Mouse (Mus musculus) embryonic facial prominence, embryonic 12.5 days (tissue): ENCODE data around the gene Ggt6. TPM values are rescaled to one million over a fixed set of nuclear protein-coding genes. Genes with fewer than 3 reads are reported as not detected.

Experiments
- ATAC-seq: fragments of 200-750 bp; cut with Nextera tagmentation; 2 replicates; pipeline ENCODE4 v1.8.0; 2017; ENCODE audit not compliant: insufficient number of reproducible peaks, insufficient read depth, low FRiP score, low TSS enrichment
- H3K27ac ChIP-seq: fragments of 300-500 bp; sonication (generic); 2 replicates; pipeline ENCODE4 v1.5.1; 2016; ENCODE audit warnings: mild to moderate bottlenecking
- H3K27me3 ChIP-seq: fragments of 300-500 bp; sonication (generic); 2 replicates; pipeline ENCODE4 v1.6.1; 2016; ENCODE audit warnings: mild to moderate bottlenecking, moderate library complexity
- H3K36me3 ChIP-seq: fragments of 300-500 bp; sonication (generic); 2 replicates; pipeline ENCODE4 v1.6.1; 2016; ENCODE audit warnings: mild to moderate bottlenecking
- H3K4me1 ChIP-seq: fragments of 300-500 bp; sonication (generic); 2 replicates; pipeline ENCODE4 v1.6.1; 2016
- H3K4me2 ChIP-seq: fragments of 300-500 bp; sonication (generic); replicated peaks from 2 replicates; pipeline ENCODE4 v1.6.1; 2016; ENCODE audit warnings: mild to moderate bottlenecking, moderate library complexity
- H3K4me3 ChIP-seq: fragments of 300-500 bp; sonication (generic); 2 replicates; pipeline ENCODE4 v1.5.1; 2016; ENCODE audit warnings: mild to moderate bottlenecking
- H3K9ac ChIP-seq: fragments of 300-500 bp; sonication (generic); 2 replicates; pipeline ENCODE4 v1.6.1; 2016; ENCODE audit warnings: mild to moderate bottlenecking, moderate library complexity
- H3K9me3 ChIP-seq: fragments of 300-500 bp; sonication (generic); 2 replicates; pipeline ENCODE4 v1.6.1; 2016; ENCODE audit warnings: mild to moderate bottlenecking, moderate library complexity
- WGBS: fragments of 180-500 bp; shearing (Covaris S2); methylation state at CpG from one replicate; pipeline ENCODE4 v1.1.7; 2016; 5-methylcytosine and 5-hydroxymethylcytosine counted together
- polyA plus RNA-seq: library from polyadenylated mRNA; unstranded; fragments of >200 nt; fragmentation: Nextera tagmentation; extraction: Ambion mirVana; gene quantifications from 2 replicates; pipeline ENCODE4 v1.2.1, GENCODE M21; 2016

The Ggt6 gene
- 0.09 and 0.32 TPM in 2 replicates for polyA plus RNA-seq

DNA sequence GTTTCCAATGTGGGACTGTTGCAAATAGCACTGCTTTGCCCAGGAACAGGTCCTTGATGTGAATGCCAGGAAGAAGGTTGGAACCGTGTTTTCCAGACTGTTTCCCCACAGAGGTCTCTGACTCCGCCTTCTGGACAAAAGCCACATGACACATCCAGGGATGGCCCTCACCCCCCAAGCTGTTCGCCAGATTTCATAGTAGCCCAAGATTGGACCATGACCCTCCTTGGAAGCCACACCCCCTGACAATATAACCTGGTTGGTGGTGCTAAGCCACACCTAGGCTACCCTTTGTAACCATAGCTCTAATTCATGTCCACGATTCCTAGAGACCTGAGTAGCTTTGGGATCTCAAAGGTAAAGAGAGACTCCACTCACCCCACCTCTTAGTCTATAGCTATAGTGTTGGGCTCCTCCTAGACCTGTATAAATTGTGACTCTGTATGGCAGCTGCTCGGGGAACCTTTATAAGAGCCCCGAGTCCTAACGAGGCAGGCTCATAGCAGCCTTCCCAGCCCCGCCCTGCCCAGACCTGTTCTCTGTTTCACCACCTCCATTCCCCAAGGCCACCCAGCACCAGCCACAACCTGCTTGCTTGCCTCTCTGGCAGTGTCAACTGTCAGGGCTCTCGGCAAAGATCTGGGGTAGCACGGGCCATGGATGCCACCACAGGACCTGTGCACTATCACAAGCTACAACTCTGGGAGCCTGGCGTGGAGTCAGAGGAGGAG lies at the start of gene Ggt6:
Gene Ggt6, plus strand, starts transcription at position 564 of the 731 bp plus-strand sequence.
- Histone ChIP-seq H3K27ac (no peak within 1 kb of the TSS), H3K4me2 (no peak within 1 kb of the TSS), H3K4me1 (no peaks in the 10 kb centered on the region), H3K36me3 (no peaks in the 10 kb centered on the region), H3K4me3 (no peak within 1 kb of the TSS), H3K9me3 (no peaks in the 10 kb centered on the region), H3K9ac (no peak within 1 kb of the TSS), H3K27me3 (no peaks in the 10 kb centered on the region)
- 65% methylated on average over 11 of the region's 11 CpGs for WGBS
- no peak for ATAC-seq

GRCm38 (mm10) chr11:72388113-72388529 lies 47.2 kb upstream of the Ggt6 start:
- Histone ChIP-seq H3K9me3 (no peaks in the 10 kb centered on the region), H3K4me2 (no peak overlapping the region), H3K36me3 (no peaks in the 10 kb centered on the region), H3K4me3 (no peak overlapping the region), H3K27ac (no peak overlapping the region), H3K27me3 (no peaks in the 10 kb centered on the region), H3K9ac (no peak overlapping the region), H3K4me1 (no peaks in the 10 kb centered on the region)
- no peak for ATAC-seq
- 66% methylated on average over 6 of the region's 6 CpGs for WGBS

- Histone ChIP-seq H3K4me2 (no peak overlapping the region), H3K36me3 (no peaks in the 10 kb centered on the region), H3K9me3 (no peaks in the 10 kb centered on the region), H3K4me3 (no peak overlapping the region), H3K4me1 (peaks cover 5% of the 10 kb centered on the region; the same call in 1 of the 2 replicates), H3K27ac (no peak overlapping the region), H3K27me3 (no peaks in the 10 kb centered on the region), H3K9ac (no peak overlapping the region)
- 86% methylated on average over 7 of the region's 7 CpGs for WGBS
- ATAC-seq = no peak
Observed at GRCm38 (mm10) chr11:72389407-72390142, 45.8 kb upstream of the Ggt6 start.

DNA sequence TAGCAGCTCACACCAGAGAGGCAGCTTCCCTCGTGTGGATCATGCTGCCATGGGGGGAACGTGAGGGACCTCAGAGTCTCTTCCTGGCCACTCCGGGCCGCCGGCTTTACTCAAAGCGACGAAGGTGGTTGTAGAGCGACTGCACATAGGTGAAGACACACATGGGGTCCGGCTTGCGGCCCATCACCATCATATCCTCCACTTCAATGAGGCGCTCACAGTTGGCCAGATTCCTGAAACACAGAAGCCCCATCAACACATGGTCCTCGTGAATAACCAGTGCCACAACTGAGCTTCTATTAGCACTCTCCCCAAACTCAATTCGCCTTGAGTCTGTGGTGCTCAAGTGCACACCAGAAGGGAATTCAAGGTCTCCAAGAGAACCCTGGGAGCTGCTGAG lies 44.1 kb upstream of the Ggt6 start:
- Histone ChIP-seq H3K27me3 (no peaks in the 10 kb centered on the region), H3K4me2 (no peak overlapping the region), H3K9ac (no peak overlapping the region), H3K4me1 (peaks cover 12% of the 10 kb centered on the region; the same call in 1 of the 2 replicates), H3K9me3 (no peaks in the 10 kb centered on the region), H3K36me3 (no peaks in the 10 kb centered on the region), H3K27ac (no peak overlapping the region), H3K4me3 (no peak overlapping the region)
- WGBS = 90% methylated on average over 13 of the region's 13 CpGs
- ATAC-seq = no peak

- WGBS = 85% methylated on average over 3 of the region's 3 CpGs
- no peaks in the 10 kb centered on the region for H3K36me3 ChIP-seq
- H3K27ac ChIP-seq = no peak overlapping the region
- no peak overlapping the region for H3K9ac ChIP-seq
- peaks cover 29% of the 10 kb centered on the region; the same call in 1 of the 2 replicates for H3K4me1 ChIP-seq
- ATAC-seq = no peak
- H3K9me3 ChIP-seq = no peaks in the 10 kb centered on the region
- no peak overlapping the region for H3K4me2 ChIP-seq
- no peaks in the 10 kb centered on the region for H3K27me3 ChIP-seq
- H3K4me3 ChIP-seq = no peak overlapping the region
Observed at GRCm38 (mm10) chr11:72393243-72393642, 42.1 kb upstream of the Ggt6 start.

GRCm38 (mm10) chr11:72393669-72394068 lies 41.7 kb upstream of the Ggt6 start:
- Histone ChIP-seq H3K4me2 (no peak overlapping the region), H3K4me3 (no peak overlapping the region), H3K9ac (no peak overlapping the region), H3K27me3 (no peaks in the 10 kb centered on the region), H3K9me3 (no peaks in the 10 kb centered on the region), H3K27ac (no peak overlapping the region), H3K4me1 (peaks cover 29% of the 10 kb centered on the region; the same call in 1 of the 2 replicates), H3K36me3 (no peaks in the 10 kb centered on the region)
- ATAC-seq = no peak
- WGBS = 36% methylated on average over 5 of the region's 5 CpGs

GRCm38 (mm10) chr11:72394694-72395093 lies 40.6 kb upstream of the Ggt6 start:
- ATAC-seq = no peak
- no peaks in the 10 kb centered on the region for H3K9me3 ChIP-seq
- peaks cover 29% of the 10 kb centered on the region; the same call in 1 of the 2 replicates for H3K4me1 ChIP-seq
- no peak overlapping the region for H3K27ac ChIP-seq
- H3K4me2 ChIP-seq = no peak overlapping the region
- 69% methylated on average over 2 of the region's 2 CpGs for WGBS
- H3K36me3 ChIP-seq = no peaks in the 10 kb centered on the region
- H3K4me3 ChIP-seq = no peak overlapping the region
- H3K27me3 ChIP-seq = no peaks in the 10 kb centered on the region
- H3K9ac ChIP-seq = no peak overlapping the region

DNA sequence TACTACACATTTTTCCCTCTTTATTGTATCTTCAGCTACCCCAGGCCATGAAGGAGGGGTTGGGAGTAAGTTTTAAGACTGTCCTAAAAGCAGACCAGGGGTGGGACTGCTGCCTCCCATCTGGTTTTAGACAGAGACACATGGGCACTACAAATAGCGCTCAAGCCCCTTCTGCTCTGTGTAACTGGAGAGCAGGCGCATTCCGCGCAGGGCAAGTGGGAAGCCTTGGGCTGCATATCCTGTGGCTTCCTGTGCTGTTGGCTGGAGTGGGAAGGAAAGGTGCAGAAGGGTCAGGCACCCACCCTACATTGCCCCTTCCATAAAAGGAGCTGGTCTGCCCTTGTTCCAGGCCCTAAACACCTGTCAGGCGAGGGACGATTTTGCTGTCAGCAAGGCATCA lies 39.7 kb upstream of the Ggt6 start:
- no peak for ATAC-seq
- no peak overlapping the region for H3K4me2 ChIP-seq
- H3K9me3 ChIP-seq = no peaks in the 10 kb centered on the region
- no peak overlapping the region for H3K4me3 ChIP-seq
- no peak overlapping the region for H3K9ac ChIP-seq
- H3K36me3 ChIP-seq = no peaks in the 10 kb centered on the region
- WGBS = 49% methylated on average over 6 of the region's 6 CpGs
- H3K27ac ChIP-seq = peak overlapping the region; percentile 36; the same call in 1 of the 2 replicates
- peaks cover 29% of the 10 kb centered on the region; the same call in 1 of the 2 replicates for H3K4me1 ChIP-seq
- H3K27me3 ChIP-seq = no peaks in the 10 kb centered on the region

GRCm38 (mm10) chr11:72396621-72397020 lies 38.7 kb upstream of the Ggt6 start:
- H3K27ac ChIP-seq = no peak overlapping the region
- no peaks in the 10 kb centered on the region for H3K27me3 ChIP-seq

GRCm38 (mm10) chr11:72397072-72397471 lies 38.3 kb upstream of the Ggt6 start:
- Histone ChIP-seq H3K4me1 (peaks cover 36% of the 10 kb centered on the region; the same call in 1 of the 2 replicates), H3K9me3 (no peaks in the 10 kb centered on the region), H3K9ac (no peak overlapping the region), H3K4me2 (no peak overlapping the region), H3K27me3 (no peaks in the 10 kb centered on the region), H3K4me3 (no peak overlapping the region), H3K36me3 (no peaks in the 10 kb centered on the region), H3K27ac (no peak overlapping the region)
- ATAC-seq = no peak
- 73% methylated on average over 10 of the region's 10 CpGs for WGBS

More at GRCm38 (mm10) chr11:72396621-72397020, 38.7 kb upstream of the Ggt6 start:
- H3K4me1 ChIP-seq = peaks cover 36% of the 10 kb centered on the region; the same call in 1 of the 2 replicates
- 72% methylated on average over 7 of the region's 7 CpGs for WGBS
- no peak for ATAC-seq
- no peaks in the 10 kb centered on the region for H3K9me3 ChIP-seq
- no peak overlapping the region for H3K4me3 ChIP-seq
- no peak overlapping the region for H3K9ac ChIP-seq
- no peak overlapping the region for H3K4me2 ChIP-seq
- H3K36me3 ChIP-seq = no peaks in the 10 kb centered on the region

- Histone ChIP-seq H3K36me3 (no peaks in the 10 kb centered on the region), H3K9ac (no peak overlapping the region), H3K4me3 (no peak overlapping the region), H3K27me3 (no peaks in the 10 kb centered on the region), H3K27ac (no peak overlapping the region), H3K4me1 (peaks cover 40% of the 10 kb centered on the region; the same call in 1 of the 2 replicates), H3K4me2 (no peak overlapping the region), H3K9me3 (no peaks in the 10 kb centered on the region)
- no peak for ATAC-seq
- 73% methylated on average over 8 of the region's 8 CpGs for WGBS
Observed at GRCm38 (mm10) chr11:72397811-72398525, 37.4 kb upstream of the Ggt6 start.
